Mouse (Mus musculus): ENCODE data around the gene Kctd5. TPM values are rescaled to one million over a fixed set of nuclear protein-coding genes. Genes with fewer than 3 reads are reported as not detected.

Gene Kctd5
- polyA plus RNA-seq, 1 experiment from 2014 or later = 87.6 TPM

GRCm38 (mm10) chr17:24006930-24007329, 66.4 kb downstream of the Kctd5 start:
- H3K9ac ChIP-seq (ENCODE audit: low read length) = no peak overlapping the region
- no peak for DNase-seq (ENCODE audit: low spot score)
- H3K27me3 ChIP-seq (ENCODE audit: control insufficient read depth, insufficient read depth, low read length) = no peaks in the 10 kb centered on the region
- no peak overlapping the region for H3K4me2 ChIP-seq (ENCODE audit: low read depth)
- no peaks in the 10 kb centered on the region for H3K9me3 ChIP-seq (ENCODE audit: control insufficient read depth, low read length)
- 45% methylated on average over 2 of the region's 2 CpGs for WGBS
- no peak overlapping the region for H3K4me3 ChIP-seq (ENCODE audit: low read depth, low read length)
- H3K27ac ChIP-seq (ENCODE audit: low read depth, low read length) = no peak overlapping the region
- H3K4me1 ChIP-seq (ENCODE audit: control insufficient read depth, insufficient read depth, low read length) = no peaks in the 10 kb centered on the region
- ATAC-seq (ENCODE audit: insufficient read depth, low FRiP score, low TSS enrichment) = no peak
- H3K36me3 ChIP-seq (ENCODE audit: control insufficient read depth, insufficient read depth, low read length) = no peaks in the 10 kb centered on the region

DNA sequence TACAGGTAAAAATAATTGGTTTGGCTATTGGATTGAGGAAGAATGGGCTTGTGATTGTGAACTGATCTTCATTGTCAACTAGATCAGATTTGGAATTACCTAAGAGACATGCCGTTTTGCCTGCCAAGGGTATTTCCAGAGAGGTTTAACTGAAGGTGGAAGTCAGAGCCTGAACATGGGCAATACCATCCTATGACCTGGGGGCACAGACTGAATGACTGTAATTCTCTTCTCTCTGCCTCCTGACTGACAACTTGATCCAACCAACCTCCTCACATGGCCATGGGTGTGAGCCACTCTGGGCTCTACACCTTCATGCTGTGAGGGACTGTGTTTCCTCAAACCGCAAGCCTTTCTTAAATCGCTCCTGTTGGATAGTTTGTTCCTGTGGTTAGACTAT, 68.2 kb downstream of the Kctd5 start:
- DNase-seq (ENCODE audit: low spot score) (no peak), ATAC-seq (ENCODE audit: insufficient read depth, low FRiP score, low TSS enrichment) (no peak)
- H3K4me2 ChIP-seq (ENCODE audit: low read depth) = no peak overlapping the region
- no peak overlapping the region for H3K9ac ChIP-seq (ENCODE audit: low read length)
- H3K4me1 ChIP-seq (ENCODE audit: control insufficient read depth, insufficient read depth, low read length) = no peaks in the 10 kb centered on the region
- WGBS = 98% methylated on average over 3 of the region's 3 CpGs
- H3K27me3 ChIP-seq (ENCODE audit: control insufficient read depth, insufficient read depth, low read length) = no peaks in the 10 kb centered on the region
- H3K27ac ChIP-seq (ENCODE audit: low read depth, low read length) = no peak overlapping the region
- no peak overlapping the region for H3K4me3 ChIP-seq (ENCODE audit: low read depth, low read length)
- H3K9me3 ChIP-seq (ENCODE audit: control insufficient read depth, low read length) = no peaks in the 10 kb centered on the region
- H3K36me3 ChIP-seq (ENCODE audit: control insufficient read depth, insufficient read depth, low read length) = no peaks in the 10 kb centered on the region

- no peaks in the 10 kb centered on the region for H3K4me1 ChIP-seq (ENCODE audit: control insufficient read depth, insufficient read depth, low read length)
- no peaks in the 10 kb centered on the region for H3K36me3 ChIP-seq (ENCODE audit: control insufficient read depth, insufficient read depth, low read length)
- H3K27me3 ChIP-seq (ENCODE audit: control insufficient read depth, insufficient read depth, low read length) = no peaks in the 10 kb centered on the region
- no peak overlapping the region for H3K27ac ChIP-seq (ENCODE audit: low read depth, low read length)
- no peak overlapping the region for H3K9ac ChIP-seq (ENCODE audit: low read length)
- DNase-seq (ENCODE audit: low spot score) (no peak), ATAC-seq (ENCODE audit: insufficient read depth, low FRiP score, low TSS enrichment) (no peak)
- 93% methylated on average over 14 of the region's 14 CpGs for WGBS
- H3K4me2 ChIP-seq (ENCODE audit: low read depth) = no peak overlapping the region
- H3K9me3 ChIP-seq (ENCODE audit: control insufficient read depth, low read length) = no peaks in the 10 kb centered on the region
- no peak overlapping the region for H3K4me3 ChIP-seq (ENCODE audit: low read depth, low read length)
Observed at GRCm38 (mm10) chr17:24004071-24004665, 69.1 kb downstream of the Kctd5 start.

DNA sequence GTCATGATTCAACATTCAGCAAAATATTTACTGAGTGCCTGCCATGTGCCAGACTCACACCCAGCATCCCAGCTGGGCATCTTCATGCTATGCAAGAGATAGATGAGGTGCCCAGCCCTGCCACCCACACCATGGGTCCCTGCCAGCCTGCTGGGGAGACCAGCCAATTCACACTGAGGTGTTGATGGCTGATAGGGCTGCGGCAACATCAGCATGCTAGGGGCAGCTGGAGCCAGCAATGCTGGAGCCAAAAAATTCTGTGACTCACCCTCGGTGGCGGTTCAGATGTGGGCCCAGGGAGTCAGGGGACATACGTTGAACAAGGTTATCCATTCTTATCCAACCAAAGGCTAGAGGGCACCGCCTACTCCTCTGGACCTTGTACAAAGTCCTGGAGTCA, 72.9 kb downstream of the Kctd5 start:
- Histone ChIP-seq H3K4me2 (ENCODE audit: low read depth) (no peak overlapping the region), H3K4me1 (ENCODE audit: control insufficient read depth, insufficient read depth, low read length) (no peaks in the 10 kb centered on the region)
- DNase-seq (ENCODE audit: low spot score) = peak; percentile 2

GRCm38 (mm10) chr17:23998383-23998782, 74.9 kb downstream of the Kctd5 start:
- WGBS = 67% methylated on average over 6 of the region's 6 CpGs

More for the DNA sequence above, 72.9 kb downstream of the Kctd5 start:
- no peaks in the 10 kb centered on the region for H3K27me3 ChIP-seq (ENCODE audit: control insufficient read depth, insufficient read depth, low read length)
- H3K36me3 ChIP-seq (ENCODE audit: control insufficient read depth, insufficient read depth, low read length) = no peaks in the 10 kb centered on the region
- no peak overlapping the region for H3K27ac ChIP-seq (ENCODE audit: low read depth, low read length)
- ATAC-seq (ENCODE audit: insufficient read depth, low FRiP score, low TSS enrichment) = no peak
- 60% methylated on average over 5 of the region's 5 CpGs for WGBS
- H3K9me3 ChIP-seq (ENCODE audit: control insufficient read depth, low read length) = no peaks in the 10 kb centered on the region
- H3K4me3 ChIP-seq (ENCODE audit: low read depth, low read length) = no peak overlapping the region
- no peak overlapping the region for H3K9ac ChIP-seq (ENCODE audit: low read length)

GRCm38 (mm10) chr17:23997901-23998300, 75.4 kb downstream of the Kctd5 start, which contains the start of gene Prss22:
Gene Prss22 (minus strand): TSS chr17:23998100.
- Histone ChIP-seq H3K4me2 (ENCODE audit: low read depth) (no peak within 1 kb of the TSS), H3K27me3 (ENCODE audit: control insufficient read depth, insufficient read depth, low read length) (no peaks in the 10 kb centered on the region), H3K4me3 (ENCODE audit: low read depth, low read length) (no peak within 1 kb of the TSS), H3K9me3 (ENCODE audit: control insufficient read depth, low read length) (no peaks in the 10 kb centered on the region), H3K4me1 (ENCODE audit: control insufficient read depth, insufficient read depth, low read length) (no peaks in the 10 kb centered on the region; the same call in 1 of the 2 replicates), H3K27ac (ENCODE audit: low read depth, low read length) (no peak within 1 kb of the TSS), H3K36me3 (ENCODE audit: control insufficient read depth, insufficient read depth, low read length) (no peaks in the 10 kb centered on the region), H3K9ac (ENCODE audit: low read length) (no peak within 1 kb of the TSS)
- DNase-seq (ENCODE audit: low spot score) = peak; percentile 8
- WGBS = 62% methylated on average over 2 of the region's 2 CpGs
- ATAC-seq (ENCODE audit: insufficient read depth, low FRiP score, low TSS enrichment) = no peak

More at GRCm38 (mm10) chr17:23998383-23998782, 74.9 kb downstream of the Kctd5 start:
- Histone ChIP-seq H3K4me1 (ENCODE audit: control insufficient read depth, insufficient read depth, low read length) (no peaks in the 10 kb centered on the region), H3K27me3 (ENCODE audit: control insufficient read depth, insufficient read depth, low read length) (no peaks in the 10 kb centered on the region), H3K27ac (ENCODE audit: low read depth, low read length) (no peak overlapping the region), H3K9ac (ENCODE audit: low read length) (no peak overlapping the region), H3K4me3 (ENCODE audit: low read depth, low read length) (no peak overlapping the region), H3K4me2 (ENCODE audit: low read depth) (no peak overlapping the region), H3K9me3 (ENCODE audit: control insufficient read depth, low read length) (no peaks in the 10 kb centered on the region), H3K36me3 (ENCODE audit: control insufficient read depth, insufficient read depth, low read length) (no peaks in the 10 kb centered on the region)
- DNase-seq (ENCODE audit: low spot score) (peak; percentile 7), ATAC-seq (ENCODE audit: insufficient read depth, low FRiP score, low TSS enrichment) (no peak)

Small RNA genes lying within 50 kb of the gene (microRNA-seq; reads per million reads assigned to microRNA genes)
- not detected for gene Gm27700

Other genes with a start within 250 kb of the Kctd5 start
- gene Elob, start 244.3 kb downstream of the Kctd5 start, polyA plus RNA-seq (2014; fragmentation: Nextera tagmentation; extraction: Ambion mirVana) = 1,025 and 1,061 TPM in 2 replicates
- 0.18 TPM in 1 of 2 replicates, not detected in the other for gene Prss33, start 237.4 kb downstream of the Kctd5 start, polyA plus RNA-seq (2014; fragmentation: Nextera tagmentation; extraction: Ambion mirVana)
- gene Prss32, start 229.6 kb downstream of the Kctd5 start, polyA plus RNA-seq (2014; fragmentation: Nextera tagmentation; extraction: Ambion mirVana) = not detected in 2 replicates
- 1.3 and 1.8 TPM in 2 replicates for gene Prss41, start 229.3 kb downstream of the Kctd5 start, polyA plus RNA-seq (2014; fragmentation: Nextera tagmentation; extraction: Ambion mirVana)
- not detected in 2 replicates for gene Prss21, start 205.4 kb downstream of the Kctd5 start, polyA plus RNA-seq (2014; fragmentation: Nextera tagmentation; extraction: Ambion mirVana)
- gene Dcpp1, start 192.6 kb downstream of the Kctd5 start, polyA plus RNA-seq (2014; fragmentation: Nextera tagmentation; extraction: Ambion mirVana) = not detected in 2 replicates
- gene Dcpp2, start 192.6 kb downstream of the Kctd5 start, polyA plus RNA-seq (2014; fragmentation: Nextera tagmentation; extraction: Ambion mirVana) = not detected in 2 replicates
- not detected in 2 replicates for gene Dcpp3, start 156.0 kb downstream of the Kctd5 start, polyA plus RNA-seq (2014; fragmentation: Nextera tagmentation; extraction: Ambion mirVana)
- gene Sbp, start 131.8 kb downstream of the Kctd5 start, polyA plus RNA-seq (2014; fragmentation: Nextera tagmentation; extraction: Ambion mirVana) = not detected in 2 replicates
- gene Sbpl, start 118.2 kb downstream of the Kctd5 start, polyA plus RNA-seq (2014; fragmentation: Nextera tagmentation; extraction: Ambion mirVana) = not detected in 2 replicates
- gene Prss30, start 92.9 kb downstream of the Kctd5 start, polyA plus RNA-seq (2014; fragmentation: Nextera tagmentation; extraction: Ambion mirVana) = not detected in 2 replicates
- 0.17 TPM in 1 of 2 replicates, not detected in the other for gene Prss22, start 75.4 kb downstream of the Kctd5 start, polyA plus RNA-seq (2014; fragmentation: Nextera tagmentation; extraction: Ambion mirVana)
- 0.37 TPM in 1 of 2 replicates, not detected in the other for gene Prss27, start 35.3 kb downstream of the Kctd5 start, polyA plus RNA-seq (2014; fragmentation: Nextera tagmentation; extraction: Ambion mirVana)
- 44.6 and 44.9 TPM in 2 replicates for gene Pdpk1, start 77.4 kb upstream of the Kctd5 start, polyA plus RNA-seq (2014; fragmentation: Nextera tagmentation; extraction: Ambion mirVana)
- gene Amdhd2, start 90.3 kb upstream of the Kctd5 start, polyA plus RNA-seq (2014; fragmentation: Nextera tagmentation; extraction: Ambion mirVana) = 27.3 and 36.2 TPM in 2 replicates
- gene Atp6v0c, start 96.2 kb upstream of the Kctd5 start, polyA plus RNA-seq (2014; fragmentation: Nextera tagmentation; extraction: Ambion mirVana) = 555 and 574 TPM in 2 replicates
- gene Tbc1d24, start 132.1 kb upstream of the Kctd5 start, polyA plus RNA-seq (2014; fragmentation: Nextera tagmentation; extraction: Ambion mirVana) = 7.9 and 8.7 TPM in 2 replicates
- 4.0 and 4.7 TPM in 2 replicates for gene Ntn3, start 136.0 kb upstream of the Kctd5 start, polyA plus RNA-seq (2014; fragmentation: Nextera tagmentation; extraction: Ambion mirVana)
- gene Tedc2, start 147.4 kb upstream of the Kctd5 start, polyA plus RNA-seq (2014; fragmentation: Nextera tagmentation; extraction: Ambion mirVana) = 16.7 and 18.3 TPM in 2 replicates
- gene Ccnf, start 178.0 kb upstream of the Kctd5 start, polyA plus RNA-seq (2014; fragmentation: Nextera tagmentation; extraction: Ambion mirVana) = 87.6 and 92.1 TPM in 2 replicates

All from neural tube, embryonic 11.5 days (tissue).